Mouse (Mus musculus) thymus, adult 2 months (tissue): ENCODE measurements around the gene Dnajb2.

Experiments used
- CTCF ChIP-seq: fragments of 200-500 bp; IDR thresholded peaks from 2 replicates; pipeline ENCODE4 v1.5.1; 2012; ENCODE audit warnings: mild to moderate bottlenecking, control low read depth, low read length, moderate library complexity, borderline replicate concordance; ENCODE audit not compliant: control insufficient read depth, poor library complexity, insufficient read depth; ENCODE audit errors: extremely low read depth
- POLR2A ChIP-seq: fragments of 200-500 bp; IDR thresholded peaks from 2 replicates; pipeline ENCODE4 v1.6.1; 2012; ENCODE audit warnings: mild to moderate bottlenecking, low read length, control low read depth, moderate library complexity; ENCODE audit not compliant: control insufficient read depth, poor library complexity, insufficient read depth; ENCODE audit errors: extremely low read depth

- TF ChIP-seq CTCF (no peak), POLR2A (no peak)
Measured at GRCm38 (mm10) chr1:75212542-75212941, 23.7 kb upstream of the Dnajb2 start.
